Mouse (Mus musculus): ENCODE measurements around the gene Rnaseh2b. TPM values are rescaled to one million over a fixed set of nuclear protein-coding genes. Genes with fewer than 3 reads are reported as not detected.

Gene Rnaseh2b
- polyA plus RNA-seq, 1 experiment from 2014 or later = 27.8 TPM

GRCm38 (mm10) chr14:62342643-62343144, 50.3 kb downstream of the Rnaseh2b start:
- Histone ChIP-seq H3K27me3 (ENCODE audit: control insufficient read depth, insufficient read depth, low read length) (no peaks in the 10 kb centered on the region), H3K4me2 (ENCODE audit: low read depth, low read length) (no peak overlapping the region)

GRCm38 (mm10) chr14:62346570-62346969, 54.2 kb downstream of the Rnaseh2b start:
- H3K9me3 ChIP-seq (ENCODE audit: control insufficient read depth, low read length) = no peaks in the 10 kb centered on the region
- WGBS = 55% methylated on average over 11 of the region's 11 CpGs

More at GRCm38 (mm10) chr14:62342643-62343144, 50.3 kb downstream of the Rnaseh2b start:
- Histone ChIP-seq H3K27ac (ENCODE audit: low read depth, low read length) (no peak overlapping the region), H3K4me1 (ENCODE audit: control insufficient read depth, insufficient read depth, low read length) (no peaks in the 10 kb centered on the region), H3K4me3 (ENCODE audit: low read depth, low read length) (no peak overlapping the region), H3K9ac (replicated peaks; ENCODE audit: low read depth, low read length) (no peak overlapping the region), H3K9me3 (ENCODE audit: control insufficient read depth, low read length) (no peaks in the 10 kb centered on the region), H3K36me3 (ENCODE audit: control insufficient read depth, insufficient read depth, low read length) (no peaks in the 10 kb centered on the region)
- ATAC-seq (ENCODE audit: low read depth) = no peak
- 80% methylated on average over 10 of the region's 10 CpGs for WGBS

DNA sequence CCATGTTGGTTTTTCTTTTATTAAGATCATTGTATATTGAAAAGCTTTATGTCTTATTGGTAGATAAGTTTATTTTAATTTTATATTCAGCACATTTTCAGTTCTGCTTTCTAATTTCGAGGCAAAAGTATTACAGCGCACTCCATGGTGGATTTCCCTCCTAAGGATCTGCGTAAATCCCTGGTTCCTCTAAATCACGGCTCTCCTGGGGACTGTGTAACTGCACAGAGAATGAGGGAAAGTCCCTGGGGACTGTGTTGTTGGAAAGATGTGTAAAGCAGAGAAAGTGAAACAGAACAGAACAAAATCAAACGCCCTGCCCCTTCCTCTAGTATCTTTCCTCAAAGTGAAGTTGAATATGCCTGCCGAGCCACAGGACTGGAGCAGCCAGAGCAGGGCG, 54.7 kb downstream of the Rnaseh2b start:
- ATAC-seq (ENCODE audit: low read depth) = no peak
- Histone ChIP-seq H3K27ac (ENCODE audit: low read depth, low read length) (no peak overlapping the region), H3K4me3 (ENCODE audit: low read depth, low read length) (no peak overlapping the region), H3K4me2 (ENCODE audit: low read depth, low read length) (no peak overlapping the region), H3K4me1 (ENCODE audit: control insufficient read depth, insufficient read depth, low read length) (no peaks in the 10 kb centered on the region), H3K9ac (replicated peaks; ENCODE audit: low read depth, low read length) (no peak overlapping the region), H3K36me3 (ENCODE audit: control insufficient read depth, insufficient read depth, low read length) (no peaks in the 10 kb centered on the region), H3K9me3 (ENCODE audit: control insufficient read depth, low read length) (no peaks in the 10 kb centered on the region), H3K27me3 (ENCODE audit: control insufficient read depth, insufficient read depth, low read length) (no peaks in the 10 kb centered on the region)
- WGBS = 65% methylated on average over 7 of the region's 7 CpGs

More at GRCm38 (mm10) chr14:62346570-62346969, 54.2 kb downstream of the Rnaseh2b start:
- H3K4me3 ChIP-seq (ENCODE audit: low read depth, low read length) = no peak overlapping the region
- H3K4me1 ChIP-seq (ENCODE audit: control insufficient read depth, insufficient read depth, low read length) = no peaks in the 10 kb centered on the region
- no peak overlapping the region for H3K4me2 ChIP-seq (ENCODE audit: low read depth, low read length)
- no peak for ATAC-seq (ENCODE audit: low read depth)
- no peak overlapping the region for H3K27ac ChIP-seq (ENCODE audit: low read depth, low read length)
- no peak overlapping the region for H3K9ac ChIP-seq (replicated peaks; ENCODE audit: low read depth, low read length)
- H3K36me3 ChIP-seq (ENCODE audit: control insufficient read depth, insufficient read depth, low read length) = no peaks in the 10 kb centered on the region
- H3K27me3 ChIP-seq (ENCODE audit: control insufficient read depth, insufficient read depth, low read length) = no peaks in the 10 kb centered on the region

DNA sequence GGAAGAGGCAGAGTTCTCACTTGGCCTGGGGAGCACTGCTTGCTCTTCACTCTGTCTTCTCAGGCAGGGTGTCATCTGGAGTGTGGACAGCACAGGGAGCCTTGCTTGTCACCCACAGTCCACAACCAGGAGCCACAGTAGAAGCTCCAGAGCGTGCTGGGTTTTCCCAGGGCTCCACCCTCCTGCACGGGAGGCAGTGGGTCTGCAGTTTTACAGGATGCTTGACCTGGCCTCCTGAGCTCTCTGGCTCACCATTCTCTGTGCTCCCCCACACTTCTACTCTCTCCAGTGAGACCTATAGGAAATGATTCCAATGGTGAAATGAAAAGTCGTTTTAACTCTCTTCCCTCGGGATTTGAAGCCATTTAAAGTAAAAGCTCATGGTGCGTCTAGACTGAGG, 57.4 kb downstream of the Rnaseh2b start:
- H3K9me3 ChIP-seq (ENCODE audit: control insufficient read depth, low read length) = no peaks in the 10 kb centered on the region
- no peaks in the 10 kb centered on the region for H3K27me3 ChIP-seq (ENCODE audit: control insufficient read depth, insufficient read depth, low read length)
- H3K36me3 ChIP-seq (ENCODE audit: control insufficient read depth, insufficient read depth, low read length) = no peaks in the 10 kb centered on the region
- H3K4me1 ChIP-seq (ENCODE audit: control insufficient read depth, insufficient read depth, low read length) = no peaks in the 10 kb centered on the region
- H3K4me2 ChIP-seq (ENCODE audit: low read depth, low read length) = no peak overlapping the region
- ATAC-seq (ENCODE audit: low read depth) = no peak
- no peak overlapping the region for H3K4me3 ChIP-seq (ENCODE audit: low read depth, low read length)
- WGBS = 79% methylated on average over 5 of the region's 5 CpGs
- no peak overlapping the region for H3K27ac ChIP-seq (ENCODE audit: low read depth, low read length)
- H3K9ac ChIP-seq (replicated peaks; ENCODE audit: low read depth, low read length) = no peak overlapping the region

- H3K9me3 ChIP-seq (ENCODE audit: control insufficient read depth, low read length) = no peaks in the 10 kb centered on the region
- no peak overlapping the region for H3K27ac ChIP-seq (ENCODE audit: low read depth, low read length)
- 81% methylated on average over 4 of the region's 4 CpGs for WGBS
- H3K27me3 ChIP-seq (ENCODE audit: control insufficient read depth, insufficient read depth, low read length) = no peaks in the 10 kb centered on the region
- no peak for ATAC-seq (ENCODE audit: low read depth)
- H3K4me3 ChIP-seq (ENCODE audit: low read depth, low read length) = no peak overlapping the region
- H3K36me3 ChIP-seq (ENCODE audit: control insufficient read depth, insufficient read depth, low read length) = no peaks in the 10 kb centered on the region
- H3K4me1 ChIP-seq (ENCODE audit: control insufficient read depth, insufficient read depth, low read length) = no peaks in the 10 kb centered on the region
- H3K4me2 ChIP-seq (ENCODE audit: low read depth, low read length) = no peak overlapping the region
- H3K9ac ChIP-seq (replicated peaks; ENCODE audit: low read depth, low read length) = no peak overlapping the region
These were observed 57.8 kb downstream of the Rnaseh2b start for GRCm38 (mm10) chr14:62350186-62350585.

DNA sequence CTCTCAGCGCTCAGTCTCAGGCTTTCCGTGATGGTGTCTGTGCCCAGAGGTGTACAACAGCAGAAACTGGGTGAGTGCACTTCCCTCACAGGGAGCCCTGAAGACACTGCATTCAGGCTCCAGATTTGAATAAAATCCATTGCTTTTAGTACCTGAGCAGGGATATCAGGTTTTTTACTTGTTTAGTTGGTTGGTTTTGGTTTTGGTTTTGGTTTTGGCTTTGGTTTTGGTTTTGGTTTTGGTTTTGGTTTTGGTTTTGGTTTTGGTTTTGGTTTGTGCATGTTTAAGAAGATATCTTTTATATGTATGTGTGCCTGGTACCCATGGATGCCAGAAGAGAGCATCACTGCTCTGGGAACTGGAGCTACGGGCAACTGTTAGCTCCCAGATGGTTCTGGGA, 58.5 kb downstream of the Rnaseh2b start:
- no peaks in the 10 kb centered on the region for H3K27me3 ChIP-seq (ENCODE audit: control insufficient read depth, insufficient read depth, low read length)
- no peaks in the 10 kb centered on the region for H3K36me3 ChIP-seq (ENCODE audit: control insufficient read depth, insufficient read depth, low read length)
- H3K4me2 ChIP-seq (ENCODE audit: low read depth, low read length) = no peak overlapping the region
- H3K4me3 ChIP-seq (ENCODE audit: low read depth, low read length) = no peak overlapping the region
- no peak for ATAC-seq (ENCODE audit: low read depth)
- 93% methylated on average over 3 of the region's 3 CpGs for WGBS
- H3K9ac ChIP-seq (replicated peaks; ENCODE audit: low read depth, low read length) = no peak overlapping the region
- H3K27ac ChIP-seq (ENCODE audit: low read depth, low read length) = no peak overlapping the region
- no peaks in the 10 kb centered on the region for H3K9me3 ChIP-seq (ENCODE audit: control insufficient read depth, low read length)
- no peaks in the 10 kb centered on the region for H3K4me1 ChIP-seq (ENCODE audit: control insufficient read depth, insufficient read depth, low read length)

- H3K4me2 ChIP-seq (ENCODE audit: low read depth, low read length) = no peak overlapping the region
- no peaks in the 10 kb centered on the region for H3K4me1 ChIP-seq (ENCODE audit: control insufficient read depth, insufficient read depth, low read length)
- H3K9me3 ChIP-seq (ENCODE audit: control insufficient read depth, low read length) = no peaks in the 10 kb centered on the region
- no peak overlapping the region for H3K9ac ChIP-seq (replicated peaks; ENCODE audit: low read depth, low read length)
- no peak for ATAC-seq (ENCODE audit: low read depth)
- no peaks in the 10 kb centered on the region for H3K36me3 ChIP-seq (ENCODE audit: control insufficient read depth, insufficient read depth, low read length)
- H3K27ac ChIP-seq (ENCODE audit: low read depth, low read length) = no peak overlapping the region
- H3K4me3 ChIP-seq (ENCODE audit: low read depth, low read length) = no peak overlapping the region
- H3K27me3 ChIP-seq (ENCODE audit: control insufficient read depth, insufficient read depth, low read length) = no peaks in the 10 kb centered on the region
- WGBS = 83% methylated on average over 9 of the region's 9 CpGs
These were observed 61.0 kb downstream of the Rnaseh2b start for GRCm38 (mm10) chr14:62353372-62353771.

GRCm38 (mm10) chr14:62353793-62354192, 61.4 kb downstream of the Rnaseh2b start:
- Histone ChIP-seq H3K27ac (ENCODE audit: low read depth, low read length) (no peak overlapping the region), H3K9me3 (ENCODE audit: control insufficient read depth, low read length) (no peaks in the 10 kb centered on the region), H3K4me1 (ENCODE audit: control insufficient read depth, insufficient read depth, low read length) (no peaks in the 10 kb centered on the region), H3K4me3 (ENCODE audit: low read depth, low read length) (no peak overlapping the region), H3K27me3 (ENCODE audit: control insufficient read depth, insufficient read depth, low read length) (no peaks in the 10 kb centered on the region), H3K4me2 (ENCODE audit: low read depth, low read length) (no peak overlapping the region), H3K36me3 (ENCODE audit: control insufficient read depth, insufficient read depth, low read length) (no peaks in the 10 kb centered on the region), H3K9ac (replicated peaks; ENCODE audit: low read depth, low read length) (no peak overlapping the region)
- ATAC-seq (ENCODE audit: low read depth) = no peak
- WGBS = 93% methylated on average over 5 of the region's 5 CpGs

DNA sequence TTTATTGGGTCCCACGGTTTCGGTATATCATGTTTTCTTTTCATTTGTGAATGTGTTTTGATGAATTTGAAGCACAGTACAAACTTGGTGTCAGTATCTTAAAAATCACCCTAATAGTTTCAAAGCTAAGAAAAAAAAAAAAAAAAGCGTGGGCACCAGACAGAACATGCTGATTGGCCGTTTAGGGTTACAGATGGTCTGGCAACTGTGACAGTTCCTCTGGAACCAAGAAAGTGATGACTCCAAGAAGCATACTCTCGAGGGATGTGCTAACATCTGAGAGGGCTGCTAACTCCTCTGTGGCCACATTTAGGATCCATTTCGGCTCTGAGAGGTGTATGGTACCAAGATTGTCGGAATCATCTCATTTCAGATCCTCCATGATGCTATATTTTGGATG, 62.8 kb downstream of the Rnaseh2b start:
- no peak overlapping the region for H3K4me3 ChIP-seq (ENCODE audit: low read depth, low read length)
- H3K4me1 ChIP-seq (ENCODE audit: control insufficient read depth, insufficient read depth, low read length) = no peaks in the 10 kb centered on the region
- WGBS = 82% methylated on average over 7 of the region's 7 CpGs
- H3K9ac ChIP-seq (replicated peaks; ENCODE audit: low read depth, low read length) = no peak overlapping the region
- H3K27me3 ChIP-seq (ENCODE audit: control insufficient read depth, insufficient read depth, low read length) = no peaks in the 10 kb centered on the region
- no peak overlapping the region for H3K4me2 ChIP-seq (ENCODE audit: low read depth, low read length)
- H3K27ac ChIP-seq (ENCODE audit: low read depth, low read length) = no peak overlapping the region
- ATAC-seq (ENCODE audit: low read depth) = no peak
- no peaks in the 10 kb centered on the region for H3K36me3 ChIP-seq (ENCODE audit: control insufficient read depth, insufficient read depth, low read length)
- no peaks in the 10 kb centered on the region for H3K9me3 ChIP-seq (ENCODE audit: control insufficient read depth, low read length)
